Mouse (Mus musculus): ENCODE data around the gene Tlr5. TPM values are rescaled to one million over a fixed set of nuclear protein-coding genes. Genes with fewer than 3 reads are reported as not detected.

Gene Tlr5
- total and polyA plus RNA-seq, 3 experiments = not detected

DNA sequence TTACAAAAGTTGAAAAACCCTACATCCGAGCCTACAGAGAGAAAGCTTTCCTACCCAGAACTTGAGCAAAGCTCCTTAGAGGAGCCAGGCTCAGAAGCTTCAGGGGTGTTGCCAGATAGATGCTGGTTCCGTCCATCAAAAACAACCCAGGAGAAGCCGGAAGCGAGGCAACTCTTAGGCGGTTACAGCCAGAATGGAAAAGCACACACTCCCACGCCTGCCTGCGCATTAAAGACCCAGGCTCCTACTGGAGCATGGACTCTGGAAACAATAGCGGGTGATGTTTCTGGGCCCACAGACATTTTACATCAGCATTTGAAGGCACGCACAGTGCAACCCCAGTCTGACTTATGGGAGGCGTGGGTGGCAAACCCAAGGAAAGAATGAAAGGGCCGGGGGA is 32.2 kb downstream of the Tlr5 start:
- DNase-seq (ENCODE audit: extremely low read depth) = no peak
- Histone ChIP-seq H3K36me3 (replicated peaks in 1 of 2; ENCODE audit: control insufficient read depth in 1 of 2, insufficient read depth in 1 of 2, low read length in 1 of 2) (no peaks in the 10 kb centered on the region), H3K4me2 (ENCODE audit: insufficient read depth, low read depth, poor library complexity, severe bottlenecking) (no peak overlapping the region), H3K27me3 (replicated peaks) (peaks cover 7% of the 10 kb centered on the region), H3K27ac (ENCODE audit: insufficient read depth, low read depth) (no peak overlapping the region), H3K9me3 (replicated peaks; ENCODE audit: low read length) (no peaks in the 10 kb centered on the region), H3K4me3 (replicated peaks in 1 of 3; ENCODE audit: low read depth in 2 of 3, low read length in 2 of 3, poor library complexity in 1 of 3) (no peak overlapping the region), H3K79me2 (replicated peaks; ENCODE audit: control insufficient read depth, extremely low read depth, insufficient read depth, poor library complexity, severe bottlenecking) (no peaks in the 10 kb centered on the region), H3K9ac (ENCODE audit: insufficient read depth, low read depth) (no peak overlapping the region), H3K4me1 (ENCODE audit: control insufficient read depth in 1 of 2, insufficient read depth in 2 of 2) (peaks cover 9 to 10% of the 10 kb centered on the region in 2 experiments)
- TF ChIP-seq ZMIZ1 (IDR thresholded peaks at IDR 0.05; ENCODE audit: low read depth, low read length) = no peak
- TF ChIP-seq MAX (IDR thresholded peaks at IDR 0.05; ENCODE audit: low read length) = no peak
- no peak for TF ChIP-seq CTCF (conservative IDR thresholded peaks at IDR 0.05 in 1 of 2, IDR thresholded peaks at IDR 0.05 in 1 of 2; ENCODE audit: low read depth in 2 of 2, low read length in 2 of 2)
- TF ChIP-seq ELF1 (IDR thresholded peaks at IDR 0.05; ENCODE audit: low read depth, low read length) = no peak
- TF ChIP-seq E2F4 (IDR thresholded peaks at IDR 0.05; ENCODE audit: insufficient replicate concordance, low read depth, low read length) = no peak
- TF ChIP-seq JUN (IDR thresholded peaks at IDR 0.05; ENCODE audit: insufficient read depth, low read depth, low read length) = no peak
- no peak for TF ChIP-seq IRF4 (IDR thresholded peaks at IDR 0.05; ENCODE audit: low read depth, low read length)
- no peak for TF ChIP-seq RAD21 (IDR thresholded peaks at IDR 0.05; ENCODE audit: low read depth, low read length)
- no peak for TF ChIP-seq MXI1 (IDR thresholded peaks at IDR 0.05; ENCODE audit: low read depth, low read length)
- TF ChIP-seq NELFE (IDR thresholded peaks at IDR 0.05; ENCODE audit: low read depth, low read length) = no peak
- TF ChIP-seq ZKSCAN1 (IDR thresholded peaks at IDR 0.05; ENCODE audit: borderline replicate concordance, low read depth, low read length) = no peak
- TF ChIP-seq ZNF384 (IDR thresholded peaks at IDR 0.05; ENCODE audit: low read depth, low read length) = no peak
- no peak for TF ChIP-seq NRF1 (IDR thresholded peaks at IDR 0.05; ENCODE audit: low read depth, low read length)
- no peak for TF ChIP-seq TCF12 (IDR thresholded peaks at IDR 0.05; ENCODE audit: low read depth, low read length)
- no peak for TF ChIP-seq BHLHE40 (IDR thresholded peaks at IDR 0.05; ENCODE audit: low read depth, low read length)
- TF ChIP-seq PAX5 (IDR thresholded peaks at IDR 0.05; ENCODE audit: low read length) = no peak
- no peak for TF ChIP-seq MAFK (IDR thresholded peaks at IDR 0.05; ENCODE audit: insufficient replicate concordance, low read length)
- no peak for TF ChIP-seq POLR2AphosphoS2 (IDR thresholded peaks at IDR 0.05; ENCODE audit: low read depth, low read length)
- no peak for TF ChIP-seq SMC3 (IDR thresholded peaks at IDR 0.05; ENCODE audit: low read depth, low read length)
- in situ Hi-C loops (cut with MboI; ENCODE audit: low pct_ligation_motif_present, low pct_unique_long_range_greater_than_20kb, low sequenced_read_pairs) (no loop called here), dilution Hi-C loops (cut with MboI; ENCODE audit: extremely low pct_ligation_motif_present, extremely low pct_unique_long_range_greater_than_20kb, low sequenced_read_pairs) (no loop called here)

DNA sequence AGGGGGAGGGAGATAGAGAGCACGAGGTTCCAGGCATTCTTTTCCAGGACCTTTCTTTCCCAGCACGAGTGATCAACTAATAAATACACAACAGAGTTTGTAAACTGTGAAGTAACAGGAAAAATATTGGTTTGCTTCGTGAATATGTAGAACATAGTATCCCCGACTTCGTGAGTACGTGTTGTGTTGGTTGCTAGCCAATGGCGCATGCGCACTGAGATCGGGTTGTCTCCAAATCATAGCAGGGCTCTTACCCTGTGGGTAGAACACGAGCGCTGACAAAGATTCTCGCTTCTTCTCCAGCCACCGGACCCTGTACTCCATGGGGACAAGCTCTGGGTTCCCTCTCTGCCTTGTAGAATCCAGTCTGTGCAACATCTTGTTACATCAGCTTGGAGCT is 33.2 kb downstream of the Tlr5 start:
- TF ChIP-seq MEF2A (IDR thresholded peaks at IDR 0.05; ENCODE audit: borderline replicate concordance, low read depth, low read length) (no peak), GABPA (IDR thresholded peaks at IDR 0.05; ENCODE audit: insufficient replicate concordance, low read depth, low read length) (no peak), ZNF384 (IDR thresholded peaks at IDR 0.05; ENCODE audit: low read depth, low read length) (no peak), JUND (conservative IDR thresholded peaks at IDR 0.05; ENCODE audit: low read depth, low read length) (no peak)
- Histone ChIP-seq H3K4me2 (ENCODE audit: insufficient read depth, low read depth, poor library complexity, severe bottlenecking) (no peak overlapping the region), H3K4me3 (replicated peaks in 1 of 3; ENCODE audit: low read depth in 2 of 3, low read length in 2 of 3, poor library complexity in 1 of 3) (no peak overlapping the region), H3K79me2 (replicated peaks; ENCODE audit: control insufficient read depth, extremely low read depth, insufficient read depth, poor library complexity, severe bottlenecking) (no peaks in the 10 kb centered on the region), H3K9ac (ENCODE audit: insufficient read depth, low read depth) (no peak overlapping the region), H3K4me1 (ENCODE audit: control insufficient read depth in 1 of 2, insufficient read depth in 2 of 2) (peaks cover 9 to 10% of the 10 kb centered on the region in 2 experiments), H3K36me3 (replicated peaks in 1 of 2; ENCODE audit: control insufficient read depth in 1 of 2, insufficient read depth in 1 of 2, low read length in 1 of 2) (no peaks in the 10 kb centered on the region), H3K9me3 (replicated peaks; ENCODE audit: low read length) (no peaks in the 10 kb centered on the region), H3K27me3 (replicated peaks) (peaks cover 7% of the 10 kb centered on the region), H3K27ac (ENCODE audit: insufficient read depth, low read depth) (no peak overlapping the region)
- no peak for DNase-seq (ENCODE audit: extremely low read depth)
- in situ Hi-C loops (cut with MboI; ENCODE audit: low pct_ligation_motif_present, low pct_unique_long_range_greater_than_20kb, low sequenced_read_pairs) (no loop called here), dilution Hi-C loops (cut with MboI; ENCODE audit: extremely low pct_ligation_motif_present, extremely low pct_unique_long_range_greater_than_20kb, low sequenced_read_pairs) (no loop called here)

All from CH12.LX (cell line).